Mouse (Mus musculus): ENCODE measurements around the gene 4930426L09Rik. TPM values are rescaled to one million over a fixed set of nuclear protein-coding genes. Genes with fewer than 3 reads are reported as not detected.
"Not testable (repeated sequence)": the region's sequence is repeated elsewhere in the genome, so short reads cannot be mapped to it uniquely, and the experiment has no call there.

4930426L09Rik gene
- total RNA-seq, 2 experiments from 2014 or later: 1.3 to 1.8 TPM

GRCm38 (mm10) chr2:18999395-18999794 lies 1.3 kb downstream of the 4930426L09Rik start:
- no peak for DNase-seq (ENCODE audit: low spot score in 2 of 2)
- intact Hi-C loops (cut with DNase I): loop anchor here (2.0 to 10.0 kb wide), 4 partner anchors 85 to 343 kb away; partner anchors contain the start of gene Bmi1

- intact Hi-C loops (cut with DNase I): no loop called here
- peak in 1 of 2 experiments; percentile 49 for DNase-seq (ENCODE audit: low spot score in 2 of 2)
Observed at GRCm38 (mm10) chr2:19004801-19005200, 6.7 kb downstream of the 4930426L09Rik start.

- DNase-seq (ENCODE audit: low spot score in 2 of 2): no peak
- intact Hi-C loops (cut with DNase I): no loop called here
Observed at GRCm38 (mm10) chr2:19006124-19006523, 8.0 kb downstream of the 4930426L09Rik start.

- no peak for DNase-seq (ENCODE audit: low spot score in 2 of 2)
- intact Hi-C loops (cut with DNase I): no loop called here
Observed at GRCm38 (mm10) chr2:19007580-19007979, 9.4 kb downstream of the 4930426L09Rik start.

GRCm38 (mm10) chr2:19010541-19010940 lies 12.4 kb downstream of the 4930426L09Rik start:
- DNase-seq (ENCODE audit: low spot score in 2 of 2); intact Hi-C loops (cut with DNase I): not testable (repeated sequence)

- intact Hi-C loops (cut with DNase I): no loop called here
- DNase-seq (ENCODE audit: low spot score in 2 of 2): no peak
Observed at GRCm38 (mm10) chr2:19011443-19011842, 13.3 kb downstream of the 4930426L09Rik start.

- DNase-seq (ENCODE audit: low spot score in 2 of 2): no peak
- intact Hi-C loops (cut with DNase I): no loop called here
Observed at GRCm38 (mm10) chr2:19016348-19016747, 18.2 kb downstream of the 4930426L09Rik start.

- intact Hi-C loops (cut with DNase I): no loop called here
- no peak for DNase-seq (ENCODE audit: low spot score in 2 of 2)
Observed at GRCm38 (mm10) chr2:19016839-19017238, 18.7 kb downstream of the 4930426L09Rik start.

- intact Hi-C loops (cut with DNase I): no loop called here
- DNase-seq (ENCODE audit: low spot score in 2 of 2): no peak
Observed at GRCm38 (mm10) chr2:19018034-19018433, 19.9 kb downstream of the 4930426L09Rik start.

- intact Hi-C loops (cut with DNase I): no loop called here
- DNase-seq (ENCODE audit: low spot score in 2 of 2): peak in 1 of 2 experiments; percentile 4
Observed at GRCm38 (mm10) chr2:19024807-19025206, 26.7 kb downstream of the 4930426L09Rik start.

- DNase-seq (ENCODE audit: low spot score in 2 of 2): no peak
- intact Hi-C loops (cut with DNase I): no loop called here
Observed at GRCm38 (mm10) chr2:19037430-19037829, 39.3 kb downstream of the 4930426L09Rik start.

GRCm38 (mm10) chr2:19037907-19038570 lies 39.9 kb downstream of the 4930426L09Rik start:
- no peak for DNase-seq (ENCODE audit: low spot score in 2 of 2)
- intact Hi-C loops (cut with DNase I): no loop called here

GRCm38 (mm10) chr2:19048225-19048624 lies 50.1 kb downstream of the 4930426L09Rik start:
- DNase-seq (ENCODE audit: low spot score in 2 of 2): no peak
- intact Hi-C loops (cut with DNase I): no loop called here

- intact Hi-C loops (cut with DNase I): no loop called here
- no peak for DNase-seq (ENCODE audit: low spot score in 2 of 2)
Observed at GRCm38 (mm10) chr2:19049341-19049740, 51.2 kb downstream of the 4930426L09Rik start.

Other genes with a start within 250 kb of the 4930426L09Rik start
- gene Pip4k2a, start 217 bp upstream of the 4930426L09Rik start, total RNA-seq (2021): 10 to 100 TPM; 49.8 to 50.1 TPM
- gene Armc3, start 201.0 kb downstream of the 4930426L09Rik start, total RNA-seq (2021): under 1 TPM; 0.50 to 0.57 TPM

All from left cerebral cortex, postnatal 25 days (tissue).